In genomic region chr1:22338914-22339313, GRCm38 (mm10) we compare ENCODE assay signal across 25 mouse cellular contexts.
DNase-seq lines count a peak whose midpoint lies in the region; ATAC-seq and TF ChIP-seq lines count a peak whose summit lies in the region.
"Had no signal": no experiment of that assay in that cellular context is flagged by ENCODE, and none has a peak within 500 bp of the region (broad histone marks: within the 10 kb centered on the region; RNA-seq: fewer than 3 reads in every experiment).

No protein-coding gene starts in this region.

- no peaks in the 10 kb centered on the region for H3K9me3 ChIP-seq in embryonic facial prominence, embryonic 14.5 days (ENCODE audit: control insufficient read depth, low read length)
- H3K9me3 ChIP-seq in embryonic facial prominence, embryonic 10.5 days = no peaks in the 10 kb centered on the region
- no peaks in the 10 kb centered on the region for H3K9me3 ChIP-seq in kidney, embryonic 16.5 days (ENCODE audit: low read length)
- H3K9me3 ChIP-seq: limb, embryonic 10.5 days; limb, embryonic 15.5 days had no signal

- ATAC-seq in embryonic facial prominence, embryonic 14.5 days (ENCODE audit: low read depth) = no peak
- peak; percentile 42; the same call in 1 of the 2 replicates for ATAC-seq in kidney, embryonic 16.5 days (ENCODE audit: low FRiP score, low TSS enrichment)
- no peak for ATAC-seq in granulocyte monocyte progenitor cell, adult 5-6 weeks (replicated peaks; ENCODE audit: poor library complexity, severe bottlenecking)
- ATAC-seq: activated CD4-positive, CD25-positive, alpha-beta regulatory T cell, adult 4 months; forebrain, embryonic 14.5 days; hindbrain, embryonic 16.5 days had no signal

- no peak for TF ChIP-seq CTCF in lung, adult 2 months (IDR thresholded peaks at IDR 0.05; ENCODE audit: insufficient read depth, low read length)
- no peak for TF ChIP-seq CTCF in thymus, adult 2 months (IDR thresholded peaks at IDR 0.05; ENCODE audit: borderline replicate concordance, control insufficient read depth, extremely low read depth, insufficient read depth, low read length, poor library complexity)

- no peak overlapping the region for H3K4me2 ChIP-seq in embryonic facial prominence, embryonic 14.5 days (ENCODE audit: low read depth, low read length)
- no peak overlapping the region; the same call in 1 of the 2 replicates for H3K4me2 ChIP-seq in kidney, embryonic 16.5 days (replicated peaks; ENCODE audit: low read depth, low read length)
- H3K4me2 ChIP-seq: limb, embryonic 15.5 days had no signal

- H3K27me3 ChIP-seq in embryonic facial prominence, embryonic 14.5 days (replicated peaks; ENCODE audit: control insufficient read depth, insufficient read depth, low read length) = no peaks in the 10 kb centered on the region
- H3K27me3 ChIP-seq in embryonic facial prominence, embryonic 10.5 days (replicated peaks; ENCODE audit: low read depth, poor library complexity, severe bottlenecking) = no peaks in the 10 kb centered on the region
- no peaks in the 10 kb centered on the region for H3K27me3 ChIP-seq in kidney, embryonic 16.5 days (ENCODE audit: insufficient read depth, low read length)
- no peaks in the 10 kb centered on the region for H3K27me3 ChIP-seq in thymus, adult 2 months (ENCODE audit: control insufficient read depth, insufficient read depth, low read length)
- H3K27me3 ChIP-seq: CH12.LX; limb, embryonic 15.5 days had no signal

- no peak overlapping the region for H3K9ac ChIP-seq in embryonic facial prominence, embryonic 14.5 days (ENCODE audit: low read depth, low read length)
- H3K9ac ChIP-seq in kidney, embryonic 16.5 days (replicated peaks; ENCODE audit: low read length) = no peak overlapping the region
- H3K9ac ChIP-seq: limb, embryonic 15.5 days; liver, embryonic 14.5 days had no signal

- DNase-seq in embryonic facial prominence, embryonic 14.5 days (ENCODE audit: low spot score) = peak; percentile 4
- DNase-seq in embryonic facial prominence, embryonic 10.5 days (ENCODE audit: low spot score) = no peak
- no peak for DNase-seq in kidney, adult 11 months
- peak; percentile 2 for DNase-seq in lung, postnatal 10 days
- no peak for DNase-seq in lung, adult 2 months
- no peak for DNase-seq in thymus, adult 2 months
- DNase-seq: adrenal gland, adult 2 months; adrenal gland, postnatal 36 days; cerebellum, adult 2 months; cerebellum, postnatal 25 days; gastrocnemius, postnatal 14 days; heart, adult 2 months; kidney, adult 2 months; layer of hippocampus, adult 9-11 months; midbrain, embryonic 14.5 days; thymus, postnatal 25 days had no signal

- H3K36me3 ChIP-seq in embryonic facial prominence, embryonic 14.5 days (ENCODE audit: control insufficient read depth, insufficient read depth, low read length) = no peaks in the 10 kb centered on the region
- H3K36me3 ChIP-seq in embryonic facial prominence, embryonic 10.5 days (replicated peaks) = no peaks in the 10 kb centered on the region
- no peaks in the 10 kb centered on the region for H3K36me3 ChIP-seq in kidney, embryonic 16.5 days (ENCODE audit: insufficient read depth, low read length)
- H3K36me3 ChIP-seq in thymus, adult 2 months (ENCODE audit: control insufficient read depth, insufficient read depth, low read length) = no peaks in the 10 kb centered on the region
- H3K36me3 ChIP-seq: limb, embryonic 10.5 days; limb, embryonic 15.5 days had no signal

- TF ChIP-seq POLR2A in lung, adult 2 months (IDR thresholded peaks at IDR 0.05; ENCODE audit: borderline replicate concordance, extremely low read depth, low read depth, low read length) = no peak
- TF ChIP-seq POLR2A in thymus, adult 2 months (IDR thresholded peaks at IDR 0.05; ENCODE audit: control insufficient read depth, extremely low read depth, insufficient read depth, low read length, poor library complexity) = no peak

- H3K4me1 ChIP-seq in embryonic facial prominence, embryonic 14.5 days (ENCODE audit: control insufficient read depth, insufficient read depth, low read length) = no peaks in the 10 kb centered on the region
- no peaks in the 10 kb centered on the region for H3K4me1 ChIP-seq in embryonic facial prominence, embryonic 10.5 days
- no peaks in the 10 kb centered on the region for H3K4me1 ChIP-seq in kidney, embryonic 16.5 days (ENCODE audit: insufficient read depth, low read length)
- no peaks in the 10 kb centered on the region for H3K4me1 ChIP-seq in lung, adult 2 months (ENCODE audit: control insufficient read depth, insufficient read depth, low read length)
- no peaks in the 10 kb centered on the region for H3K4me1 ChIP-seq in thymus, adult 2 months (replicated peaks; ENCODE audit: control insufficient read depth, insufficient read depth, low read length)
- H3K4me1 ChIP-seq: limb, embryonic 10.5 days; limb, embryonic 15.5 days had no signal

- WGBS in embryonic facial prominence, embryonic 14.5 days = 71% methylated on average over 9 of the region's 9 CpGs
- WGBS in embryonic facial prominence, embryonic 10.5 days = 85% methylated on average over 9 of the region's 9 CpGs
- 47% methylated on average over 9 of the region's 9 CpGs for WGBS in kidney, embryonic 16.5 days
- WGBS in lung, adult 2 months = 59% methylated on average over 9 of the region's 9 CpGs
- WGBS in thymus, adult 2 months = 93% methylated on average over 9 of the region's 9 CpGs

- no peak overlapping the region for H3K27ac ChIP-seq in embryonic facial prominence, embryonic 14.5 days (replicated peaks; ENCODE audit: low read depth, low read length)
- H3K27ac ChIP-seq in embryonic facial prominence, embryonic 10.5 days (replicated peaks) = no peak overlapping the region
- no peak overlapping the region for H3K27ac ChIP-seq in kidney, embryonic 16.5 days (ENCODE audit: low read length)
- H3K27ac ChIP-seq in thymus, adult 2 months (ENCODE audit: control insufficient read depth, insufficient read depth, low read length) = no peak overlapping the region
- H3K27ac ChIP-seq: heart, adult 2 months; limb, embryonic 10.5 days; limb, embryonic 15.5 days; liver, embryonic 14.5 days had no signal

- no peak overlapping the region for H3K4me3 ChIP-seq in embryonic facial prominence, embryonic 14.5 days (ENCODE audit: low read depth, low read length)
- no peak overlapping the region for H3K4me3 ChIP-seq in embryonic facial prominence, embryonic 10.5 days
- H3K4me3 ChIP-seq in kidney, embryonic 16.5 days (ENCODE audit: low read length) = no peak overlapping the region
- H3K4me3 ChIP-seq in lung, adult 2 months (replicated peaks; ENCODE audit: extremely low read depth, low read depth, low read length) = no peak overlapping the region
- H3K4me3 ChIP-seq in thymus, adult 2 months (ENCODE audit: control insufficient read depth, insufficient read depth, low read length) = no peak overlapping the region
- H3K4me3 ChIP-seq: heart, adult 2 months; limb, embryonic 10.5 days; limb, embryonic 15.5 days had no signal

Comparison
In these comparisons a context has a peak if more than half of its experiments do, and no peak if none do; other contexts are left out.
1. DNase-seq: peak in embryonic facial prominence, embryonic 14.5 days (single experiment) and lung, postnatal 10 days (single experiment); none in embryonic facial prominence, embryonic 10.5 days (single experiment), kidney, adult 11 months (single experiment), lung, adult 2 months (single experiment) and thymus, adult 2 months (single experiment).